Mouse (Mus musculus) right cerebral cortex, postnatal 14 days (tissue): ENCODE data around the gene Bcl2l2.

ENCODE experiments used
- DNase-seq: peaks from one replicate; pipeline ENCODE4 v3.0.0; 2022

The Bcl2l2 gene

DNA sequence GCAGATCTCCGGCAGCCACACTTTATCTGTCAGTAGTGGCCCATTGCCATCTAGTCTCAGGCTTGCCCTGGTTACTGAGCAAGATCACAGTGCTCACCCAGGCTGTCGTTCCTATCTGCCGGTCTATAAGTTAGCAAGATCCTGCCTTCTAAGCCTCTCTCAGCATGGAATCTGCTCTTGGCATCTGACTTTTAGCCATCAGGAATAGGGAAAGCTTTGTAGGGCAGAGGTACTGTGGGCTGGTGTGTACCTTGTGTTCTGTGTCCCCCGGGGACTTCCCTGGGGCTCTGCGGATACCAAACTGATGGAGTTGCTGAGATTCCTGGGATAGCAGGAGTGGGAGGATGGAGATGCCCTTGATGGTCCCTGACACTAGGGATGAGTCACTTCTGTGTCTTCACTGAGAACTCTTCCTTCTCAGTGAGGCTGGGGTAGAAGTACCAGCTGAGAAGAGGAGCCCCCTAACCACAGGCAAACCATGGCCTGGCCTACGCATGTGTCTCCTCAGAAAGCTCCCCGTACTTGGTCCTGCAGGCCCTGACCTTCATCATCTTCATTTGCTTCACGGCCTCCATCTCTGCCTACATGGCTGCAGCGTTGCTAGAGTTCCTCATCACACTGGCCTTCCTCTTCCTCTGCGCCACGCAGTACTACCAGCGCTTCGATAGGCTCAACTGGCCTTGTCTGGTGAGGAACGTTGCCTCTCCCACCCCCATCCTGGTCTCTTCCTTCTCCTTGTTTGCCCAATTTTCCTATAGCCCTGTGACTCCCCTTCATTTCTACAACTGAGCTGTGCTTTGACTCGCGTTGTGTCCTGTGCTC is 54.4 kb downstream of the Bcl2l2 start:
- no peak for DNase-seq
